Mouse (Mus musculus) cortical plate, adult 2 months (tissue): ENCODE results near the gene Atg101.

Source experiments
- CTCF ChIP-seq: fragments of 200-500 bp; IDR thresholded peaks from 2 replicates; pipeline ENCODE4 v1.5.1; 2011; ENCODE audit warnings: mild to moderate bottlenecking, control low read depth, low read length; ENCODE audit not compliant: insufficient read depth; ENCODE audit errors: extremely low read depth
- POLR2A ChIP-seq: fragments of 200-500 bp; IDR thresholded peaks from 2 replicates; pipeline ENCODE4 v1.6.1; 2011; ENCODE audit warnings: mild to moderate bottlenecking, low read length, control low read depth; ENCODE audit not compliant: insufficient read depth; ENCODE audit errors: extremely low read depth

GRCm38 (mm10) chr15:101317814-101318500, 33.9 kb downstream of the Atg101 start:
- no peak for TF ChIP-seq POLR2A
- no peak for TF ChIP-seq CTCF
